Mouse (Mus musculus) myocyte (in vitro differentiated cells): Measurements from ENCODE around the gene Ube4b.

ENCODE experiments used
- CEBPB ChIP-seq: IDR thresholded peaks from 2 replicates; pipeline ENCODE4 v1.6.1; 2011; ENCODE audit warnings: mild to moderate bottlenecking, moderate library complexity; ENCODE audit not compliant: poor library complexity, insufficient read depth, severe bottlenecking
- E2F4 ChIP-seq: IDR thresholded peaks from one replicate; pipeline ENCODE4 v1.6.1; 2011; ENCODE audit warnings: mild to moderate bottlenecking, control low read depth, moderate library complexity; ENCODE audit not compliant: insufficient read depth
- MAX ChIP-seq: IDR thresholded peaks from one replicate; pipeline ENCODE4 v1.6.1; 2011; ENCODE audit warnings: low read depth, mild to moderate bottlenecking, control low read depth
- MYOD1 ChIP-seq, 3 experiments: IDR thresholded peaks; one replicate each; pipeline ENCODE4 v1.6.1; 2011; ENCODE audit warnings: control low read depth in 2 of 3, low read depth in 2 of 3, mild to moderate bottlenecking in 2 of 3, moderate library complexity in 1 of 3; ENCODE audit not compliant: insufficient read length in 2 of 3, control insufficient read depth in 1 of 3
- MYOG ChIP-seq, 3 experiments: IDR thresholded peaks; one replicate each; pipeline ENCODE4 v1.6.1; 2011; ENCODE audit warnings: control low read depth in 2 of 3, low read depth in 2 of 3, mild to moderate bottlenecking in 2 of 3; ENCODE audit not compliant: insufficient read length in 2 of 3, control insufficient read depth in 1 of 3, insufficient read depth in 1 of 3
- POLR2A ChIP-seq: IDR thresholded peaks from one replicate; pipeline ENCODE4 v1.6.1; 2011; ENCODE audit warnings: low read depth, mild to moderate bottlenecking, control low read depth, moderate library complexity; ENCODE audit not compliant: insufficient read length
- POLR2AphosphoS2 ChIP-seq: IDR thresholded peaks from one replicate; pipeline ENCODE4 v1.6.1; 2011; ENCODE audit warnings: low read depth, control low read depth; ENCODE audit not compliant: insufficient read length
- REST ChIP-seq: IDR thresholded peaks from one replicate; pipeline ENCODE4 v1.6.1; 2011; ENCODE audit warnings: mild to moderate bottlenecking, control low read depth, moderate library complexity; ENCODE audit not compliant: insufficient read depth, insufficient read length
- SRF ChIP-seq: IDR thresholded peaks from one replicate; pipeline ENCODE4 v1.6.1; 2011; ENCODE audit warnings: low read depth; ENCODE audit not compliant: control insufficient read depth, insufficient read length
- TCF12 ChIP-seq: IDR thresholded peaks from one replicate; pipeline ENCODE4 v1.6.1; 2011; ENCODE audit warnings: mild to moderate bottlenecking, control low read depth; ENCODE audit not compliant: poor library complexity, insufficient read depth, severe bottlenecking
- TCF3 ChIP-seq: IDR thresholded peaks from one replicate; pipeline ENCODE4 v1.6.1; 2011; ENCODE audit warnings: low read depth, control low read depth; ENCODE audit not compliant: insufficient read length
- USF1 ChIP-seq: IDR thresholded peaks from one replicate; pipeline ENCODE4 v1.6.1; 2011; ENCODE audit warnings: low read depth, mild to moderate bottlenecking, control low read depth, moderate library complexity

GRCm38 (mm10) chr4:149322286-149322685, 104.3 kb downstream of the Ube4b start:
- TF ChIP-seq MAX (no peak), TCF12 (no peak), CEBPB (no peak), POLR2A (no peak), MYOD1 (IDR thresholded peaks at IDR 0.05; ENCODE audit: control insufficient read depth in 1 of 3, insufficient read length in 2 of 3, low read depth in 2 of 3) (no peak), POLR2AphosphoS2 (no peak), USF1 (no peak), E2F4 (no peak), SRF (no peak), TCF3 (no peak), REST (no peak), MYOG (IDR thresholded peaks at IDR 0.05; ENCODE audit: control insufficient read depth in 1 of 3, insufficient read depth in 1 of 3, insufficient read length in 2 of 3, low read depth in 2 of 3) (no peak)
